Mouse (Mus musculus) ES-Bruce4 (cell line): ENCODE results near the gene C130050O18Rik. TPM values are rescaled to one million over a fixed set of nuclear protein-coding genes. Genes with fewer than 3 reads are reported as not detected.

Source experiments
- H3K27ac ChIP-seq: 2 replicates; pipeline ENCODE4 v1.5.1; 2012; ENCODE audit warnings: low read length, inconsistent platforms; ENCODE audit not compliant: insufficient read depth
- H3K27me3 ChIP-seq: 2 replicates; pipeline ENCODE4 v1.6.1; 2012; ENCODE audit warnings: mild to moderate bottlenecking, low read length, inconsistent platforms; ENCODE audit not compliant: control insufficient read depth, poor library complexity, insufficient read depth, severe bottlenecking
- H3K36me3 ChIP-seq: 2 replicates; pipeline ENCODE4 v1.6.1; 2012; ENCODE audit warnings: inconsistent platforms, mild to moderate bottlenecking, low read length, moderate library complexity; ENCODE audit not compliant: control insufficient read depth, poor library complexity, insufficient read depth, severe bottlenecking
- H3K4me1 ChIP-seq: one replicate; pipeline ENCODE4 v1.8.1; 2011; ENCODE audit warnings: low read length; ENCODE audit not compliant: control insufficient read depth, insufficient read depth
- H3K4me3 ChIP-seq: 2 replicates; pipeline ENCODE4 v1.5.1; 2011; ENCODE audit warnings: low read depth, mild to moderate bottlenecking, low read length
- H3K9ac ChIP-seq: 2 replicates; pipeline ENCODE4 v1.6.1; 2012; ENCODE audit warnings: low read depth, mild to moderate bottlenecking, inconsistent platforms; ENCODE audit not compliant: poor library complexity, severe bottlenecking
- H3K9me3 ChIP-seq: replicated peaks from 2 replicates; pipeline ENCODE4 v1.6.1; 2012; ENCODE audit warnings: mild to moderate bottlenecking, low read length, inconsistent platforms; ENCODE audit not compliant: control insufficient read depth, poor library complexity, insufficient read depth, severe bottlenecking
- CTCF ChIP-seq: IDR thresholded peaks from one replicate; pipeline ENCODE4 v1.8.1; 2011; ENCODE audit warnings: low read depth, low read length
- EP300 ChIP-seq: IDR thresholded peaks from 2 replicates; pipeline ENCODE4 v1.6.1; 2011; ENCODE audit warnings: low read depth, low read length; ENCODE audit not compliant: insufficient read depth
- POLR2A ChIP-seq: IDR thresholded peaks from one replicate; pipeline ENCODE4 v1.8.1; 2011; ENCODE audit warnings: low read length; ENCODE audit not compliant: insufficient read depth
- polyA plus RNA-seq: library from polyadenylated mRNA; stranded (reverse); fragments of >200 nt; gene quantifications from 2 replicates; pipeline ENCODE4 v1.2.4, GENCODE M21; 2011; ENCODE audit warnings: low read depth; ENCODE audit not compliant: missing spikeins, insufficient read depth, insufficient read length

C130050O18Rik gene
- polyA plus RNA-seq, 1 experiment = not detected

DNA sequence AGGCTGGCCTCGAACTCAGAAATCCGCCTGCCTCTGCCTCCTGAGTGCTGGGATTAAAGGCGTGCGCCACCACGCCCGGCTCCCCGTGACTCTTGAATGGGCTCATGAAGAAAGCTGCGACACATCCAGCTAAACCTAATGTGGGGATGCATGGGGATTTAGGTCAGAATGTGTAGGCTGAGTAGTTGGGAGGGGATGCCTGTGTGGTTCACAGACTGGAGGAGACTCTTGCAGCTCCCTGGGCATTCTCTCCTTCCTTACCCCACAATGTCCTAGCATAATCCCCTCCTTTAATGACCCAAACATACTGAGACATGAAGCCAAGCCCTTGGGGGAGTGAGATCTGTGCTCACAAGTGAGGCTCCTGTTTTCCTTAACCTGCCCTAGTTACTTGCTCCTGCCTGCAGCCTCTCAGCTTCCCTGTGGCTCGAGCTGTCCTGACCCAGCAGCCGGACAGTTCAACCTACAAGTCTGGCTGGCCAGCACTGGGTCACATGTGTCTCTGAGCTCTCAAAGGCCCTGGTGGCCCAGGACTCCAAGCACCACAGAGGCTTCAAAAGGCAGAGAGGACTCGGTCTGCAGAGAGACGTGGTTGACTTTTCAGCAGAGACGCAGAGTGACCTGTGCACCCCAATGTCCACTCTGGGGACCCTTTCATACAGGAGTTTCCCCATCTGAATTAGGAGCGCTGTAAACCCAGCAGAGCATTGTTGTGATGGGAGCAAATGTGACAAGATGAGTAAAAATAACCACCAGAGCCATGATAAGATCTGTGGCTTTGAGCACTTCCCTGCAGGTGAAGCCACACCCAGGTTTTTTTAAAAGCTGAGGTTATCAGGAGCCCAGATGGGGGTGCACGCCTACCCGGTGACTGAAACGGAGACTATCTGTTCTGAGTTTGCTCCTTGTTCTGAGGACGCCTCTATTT, 23.2 kb upstream of the C130050O18Rik start:
- no peaks in the 10 kb centered on the region for H3K9me3 ChIP-seq
- no peak overlapping the region for H3K27ac ChIP-seq
- H3K27me3 ChIP-seq = no peaks in the 10 kb centered on the region
- no peaks in the 10 kb centered on the region for H3K36me3 ChIP-seq
- H3K9ac ChIP-seq = no peak overlapping the region
- no peaks in the 10 kb centered on the region for H3K4me1 ChIP-seq
- H3K4me3 ChIP-seq = no peak overlapping the region
- TF ChIP-seq POLR2A = no peak
- TF ChIP-seq CTCF = no peak
- no peak for TF ChIP-seq EP300

DNA sequence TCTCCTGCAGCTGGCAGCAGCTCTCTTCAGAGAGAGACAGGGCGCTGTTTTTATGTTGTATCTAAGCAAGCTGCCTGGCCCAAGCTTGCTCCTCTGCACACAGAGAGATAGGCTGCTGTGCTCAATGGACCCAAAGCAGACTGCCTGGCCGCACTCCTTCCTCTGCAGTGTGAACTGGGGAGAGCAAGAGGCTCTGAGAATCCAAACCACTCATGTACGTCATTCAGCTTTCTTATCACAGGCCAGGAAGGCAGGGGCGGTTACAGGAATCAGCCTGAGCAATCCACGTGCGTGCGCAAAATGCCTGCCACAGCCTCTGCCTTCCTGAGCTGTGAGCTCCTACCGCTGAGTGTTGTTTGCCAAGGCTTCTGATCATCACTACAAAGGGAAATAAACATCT, 22.3 kb upstream of the C130050O18Rik start:
- H3K27me3 ChIP-seq = no peaks in the 10 kb centered on the region
- H3K27ac ChIP-seq = no peak overlapping the region
- no peaks in the 10 kb centered on the region for H3K36me3 ChIP-seq
- no peak for TF ChIP-seq POLR2A
- TF ChIP-seq CTCF = no peak
- no peak for TF ChIP-seq EP300
- H3K4me1 ChIP-seq = no peaks in the 10 kb centered on the region
- no peak overlapping the region for H3K9ac ChIP-seq
- no peak overlapping the region for H3K4me3 ChIP-seq
- H3K9me3 ChIP-seq = no peaks in the 10 kb centered on the region

GRCm38 (mm10) chr5:139383234-139383633, 21.8 kb upstream of the C130050O18Rik start:
- no peak for TF ChIP-seq EP300
- TF ChIP-seq CTCF = no peak
- no peak for TF ChIP-seq POLR2A
- H3K9ac ChIP-seq = no peak overlapping the region
- no peaks in the 10 kb centered on the region for H3K4me1 ChIP-seq
- no peaks in the 10 kb centered on the region for H3K9me3 ChIP-seq
- no peaks in the 10 kb centered on the region for H3K27me3 ChIP-seq
- no peak overlapping the region for H3K27ac ChIP-seq
- H3K4me3 ChIP-seq = no peak overlapping the region
- H3K36me3 ChIP-seq = no peaks in the 10 kb centered on the region

- Histone ChIP-seq H3K9me3 (no peaks in the 10 kb centered on the region), H3K36me3 (no peaks in the 10 kb centered on the region), H3K4me3 (no peak overlapping the region), H3K27me3 (no peaks in the 10 kb centered on the region), H3K4me1 (no peaks in the 10 kb centered on the region), H3K27ac (no peak overlapping the region), H3K9ac (no peak overlapping the region)
- TF ChIP-seq EP300 (no peak), POLR2A (no peak), CTCF (no peak)
Observed at GRCm38 (mm10) chr5:139384531-139384930, 20.5 kb upstream of the C130050O18Rik start.

DNA sequence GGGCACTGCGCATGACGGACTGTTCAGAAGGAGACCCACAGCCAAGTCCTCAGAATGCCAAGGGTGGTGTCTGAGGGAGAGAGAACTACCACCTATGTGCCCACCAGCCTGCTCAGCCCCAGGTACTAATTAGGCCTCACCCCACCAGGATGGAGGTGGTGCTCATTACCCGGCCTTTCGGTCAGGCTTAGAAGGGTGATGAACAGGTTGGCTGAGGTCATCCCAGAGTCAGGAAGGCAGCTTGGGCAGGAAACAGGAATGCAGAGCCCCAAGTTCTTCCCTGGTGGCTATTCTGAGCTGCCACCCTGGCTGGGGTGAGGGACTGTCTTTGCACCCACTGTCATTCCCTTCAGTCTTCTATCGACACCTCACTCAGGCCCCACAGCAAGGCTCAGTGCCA, 19.0 kb upstream of the C130050O18Rik start:
- Histone ChIP-seq H3K9ac (no peak overlapping the region), H3K27ac (no peak overlapping the region), H3K27me3 (no peaks in the 10 kb centered on the region), H3K4me3 (no peak overlapping the region), H3K36me3 (no peaks in the 10 kb centered on the region), H3K4me1 (no peaks in the 10 kb centered on the region), H3K9me3 (no peaks in the 10 kb centered on the region)
- no peak for TF ChIP-seq EP300
- no peak for TF ChIP-seq CTCF
- no peak for TF ChIP-seq POLR2A
